Mouse (Mus musculus) forebrain, embryonic 16.5 days (tissue): ENCODE results near the gene Fundc1. TPM values are rescaled to one million over a fixed set of nuclear protein-coding genes. Genes with fewer than 3 reads are reported as not detected.
"Not testable (repeated sequence)": the region's sequence is repeated elsewhere in the genome, so short reads cannot be mapped to it uniquely, and the experiment has no call there.

Source experiments
- ATAC-seq: fragments of 200-750 bp; cut with Nextera tagmentation; 2 replicates; pipeline ENCODE4 v1.8.0; 2017; ENCODE audit warnings: mild to moderate bottlenecking, moderate library complexity
- H3K27ac ChIP-seq: fragments of 300-500 bp; sonication (generic); 2 replicates; pipeline ENCODE4 v1.5.1; 2014; ENCODE audit warnings: low read length, control low read depth
- H3K27me3 ChIP-seq: fragments of 300-500 bp; sonication (generic); replicated peaks from 2 replicates; pipeline ENCODE4 v1.6.1; 2014; ENCODE audit warnings: low read length; ENCODE audit not compliant: control insufficient read depth, insufficient read depth
- H3K36me3 ChIP-seq: fragments of 300-500 bp; sonication (generic); 2 replicates; pipeline ENCODE4 v1.6.1; 2014; ENCODE audit not compliant: control insufficient read depth, insufficient read depth
- H3K4me1 ChIP-seq: fragments of 300-500 bp; sonication (generic); replicated peaks from 2 replicates; pipeline ENCODE4 v1.6.1; 2014; ENCODE audit warnings: low read length; ENCODE audit not compliant: control insufficient read depth, insufficient read depth
- H3K4me2 ChIP-seq: fragments of 300-500 bp; sonication (generic); 2 replicates; pipeline ENCODE4 v1.6.1; 2014; ENCODE audit warnings: mild to moderate bottlenecking, low read length, control low read depth
- H3K4me3 ChIP-seq: fragments of 300-500 bp; sonication (generic); replicated peaks from 2 replicates; pipeline ENCODE4 v1.5.1; 2014; ENCODE audit warnings: mild to moderate bottlenecking, low read length, control low read depth
- H3K9ac ChIP-seq: fragments of 300-500 bp; sonication (generic); replicated peaks from 2 replicates; pipeline ENCODE4 v1.6.1; 2014; ENCODE audit warnings: low read depth, low read length, control low read depth
- H3K9me3 ChIP-seq: fragments of 300-500 bp; sonication (generic); 2 replicates; pipeline ENCODE4 v1.6.1; 2016; ENCODE audit warnings: low read length; ENCODE audit not compliant: control insufficient read depth
- WGBS: fragments of 180-500 bp; shearing (Covaris S2); extraction: QIAGEN DNeasy Blood & Tissue Kit; methylation state at CpG from one replicate; pipeline ENCODE4 v1.1.7; 2014; 5-methylcytosine and 5-hydroxymethylcytosine counted together
- polyA plus RNA-seq: library from polyadenylated mRNA; unstranded; fragments of >200 nt; fragmentation: Nextera tagmentation; extraction: Ambion mirVana; gene quantifications from 2 replicates; pipeline ENCODE4 v1.2.1, GENCODE M21; 2015

Fundc1 gene
- polyA plus RNA-seq, 1 experiment from 2014 or later = 60.5 TPM

DNA sequence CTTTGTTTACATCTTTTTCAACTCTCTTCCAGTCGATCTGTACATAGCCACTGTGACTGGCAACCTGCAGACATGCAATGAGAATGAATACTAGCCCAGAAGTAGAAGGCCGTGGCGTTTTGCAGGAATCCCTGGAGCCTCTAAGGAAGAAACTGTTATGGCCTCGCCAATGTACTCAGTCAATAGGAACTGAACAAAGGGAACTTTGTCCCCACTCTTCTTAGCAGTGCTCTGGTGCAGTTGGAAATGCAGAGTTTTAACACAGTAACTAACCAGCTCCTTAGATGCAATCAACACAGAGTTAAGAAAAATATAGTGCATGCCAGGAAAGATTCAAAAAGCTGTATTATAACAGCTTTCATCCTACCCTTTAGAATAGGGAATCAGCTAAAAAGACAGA is 13.4 kb downstream of the Fundc1 start:
- Histone ChIP-seq H3K4me1 (no peaks in the 10 kb centered on the region), H3K9ac (no peak overlapping the region), H3K36me3 (no peaks in the 10 kb centered on the region), H3K27ac (no peak overlapping the region), H3K4me2 (no peak overlapping the region), H3K4me3 (no peak overlapping the region), H3K27me3 (no peaks in the 10 kb centered on the region), H3K9me3 (no peaks in the 10 kb centered on the region)
- WGBS = 25% methylated on average over 4 of the region's 4 CpGs
- ATAC-seq = peak; percentile 36; the same call in 1 of the 2 replicates

DNA sequence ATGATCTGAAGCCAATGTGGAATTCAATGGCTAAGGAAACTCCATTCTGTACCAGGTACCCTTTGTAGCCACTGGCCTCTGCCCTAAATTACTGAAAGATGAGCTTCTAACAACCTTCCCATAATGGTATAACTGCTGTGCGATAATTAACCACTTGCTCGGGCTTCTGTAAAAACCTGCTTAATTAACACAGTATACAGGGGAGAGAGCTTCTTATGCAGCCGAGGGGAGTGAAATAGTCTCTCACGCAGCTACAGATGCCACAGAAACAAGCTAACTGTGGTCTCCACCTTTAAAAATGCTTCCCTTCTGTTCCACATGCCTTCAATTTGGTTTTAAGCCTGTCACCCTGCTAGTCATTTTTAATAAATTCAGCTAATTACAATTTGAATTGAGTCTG is 17.6 kb downstream of the Fundc1 start:
- no peaks in the 10 kb centered on the region for H3K4me1 ChIP-seq
- WGBS = 30% methylated on average over 4 of the region's 4 CpGs
- peak; percentile 63 for ATAC-seq
- no peak overlapping the region for H3K27ac ChIP-seq
- H3K9ac ChIP-seq = no peak overlapping the region
- H3K4me2 ChIP-seq = no peak overlapping the region
- H3K27me3 ChIP-seq = no peaks in the 10 kb centered on the region
- H3K4me3 ChIP-seq = no peak overlapping the region
- no peaks in the 10 kb centered on the region for H3K9me3 ChIP-seq
- H3K36me3 ChIP-seq = no peaks in the 10 kb centered on the region

DNA sequence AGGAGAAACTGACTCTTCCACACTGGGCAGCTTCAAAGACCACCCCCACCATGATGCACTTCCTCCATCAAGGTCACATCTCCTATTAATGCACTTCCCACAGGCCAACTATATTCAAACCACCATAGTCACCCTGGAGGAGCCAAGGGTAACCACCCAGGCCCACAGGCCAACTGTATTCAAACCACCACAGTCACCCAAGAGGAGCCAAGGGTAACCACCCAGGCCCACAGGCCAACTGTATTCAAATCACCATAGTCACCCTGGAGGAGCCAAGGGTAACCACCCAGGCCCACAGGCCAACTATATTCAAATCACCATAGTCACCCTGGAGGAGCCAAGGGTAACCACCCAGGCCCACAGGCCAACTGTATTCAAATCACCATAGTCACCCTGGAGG is 20.5 kb downstream of the Fundc1 start:
- H3K4me2 ChIP-seq, H3K27ac ChIP-seq, H3K9ac ChIP-seq, ATAC-seq, H3K36me3 ChIP-seq, H3K9me3 ChIP-seq, H3K4me3 ChIP-seq, H3K4me1 ChIP-seq, H3K27me3 ChIP-seq: not testable (repeated sequence)

DNA sequence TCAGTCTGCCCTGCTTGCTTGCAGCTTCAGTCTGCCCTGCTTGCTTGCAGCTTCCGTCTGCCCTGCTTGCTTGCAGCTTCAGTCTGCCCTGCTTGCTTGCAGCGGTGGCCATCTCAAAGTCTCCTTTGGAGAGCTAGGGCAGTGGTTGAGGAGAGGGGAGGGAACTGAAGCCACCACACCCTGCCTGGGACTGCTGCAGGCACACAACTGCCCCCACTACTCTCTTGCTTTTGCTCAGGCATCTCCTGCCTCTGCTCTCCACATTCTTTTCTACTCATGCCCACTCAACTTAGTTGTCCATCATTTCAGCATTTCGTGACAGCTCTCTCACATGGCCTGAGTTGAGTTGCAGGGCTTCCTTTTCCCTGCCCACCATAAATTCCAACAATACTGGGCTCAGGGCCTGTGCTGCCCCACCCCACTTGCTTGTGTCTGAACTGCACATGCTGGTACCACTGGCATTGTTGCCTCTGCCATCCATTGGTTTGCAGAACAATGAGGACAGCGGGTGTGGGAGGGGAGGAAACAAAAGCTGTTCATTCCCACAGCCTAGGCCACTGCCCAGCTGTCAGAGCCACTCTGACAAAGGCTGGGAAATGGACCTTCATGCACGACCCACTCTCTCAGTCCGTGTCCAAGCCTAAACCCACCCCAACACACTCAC is 24.9 kb downstream of the Fundc1 start:
- Histone ChIP-seq H3K4me3 (no peak overlapping the region), H3K9me3 (no peaks in the 10 kb centered on the region), H3K36me3 (no peaks in the 10 kb centered on the region), H3K9ac (no peak overlapping the region), H3K4me1 (peaks cover 6% of the 10 kb centered on the region; the same call in 1 of the 2 replicates), H3K27ac (no peak overlapping the region), H3K4me2 (no peak overlapping the region), H3K27me3 (no peaks in the 10 kb centered on the region)
- WGBS = 17% methylated on average over 6 of the region's 6 CpGs
- peak; percentile 49 for ATAC-seq

DNA sequence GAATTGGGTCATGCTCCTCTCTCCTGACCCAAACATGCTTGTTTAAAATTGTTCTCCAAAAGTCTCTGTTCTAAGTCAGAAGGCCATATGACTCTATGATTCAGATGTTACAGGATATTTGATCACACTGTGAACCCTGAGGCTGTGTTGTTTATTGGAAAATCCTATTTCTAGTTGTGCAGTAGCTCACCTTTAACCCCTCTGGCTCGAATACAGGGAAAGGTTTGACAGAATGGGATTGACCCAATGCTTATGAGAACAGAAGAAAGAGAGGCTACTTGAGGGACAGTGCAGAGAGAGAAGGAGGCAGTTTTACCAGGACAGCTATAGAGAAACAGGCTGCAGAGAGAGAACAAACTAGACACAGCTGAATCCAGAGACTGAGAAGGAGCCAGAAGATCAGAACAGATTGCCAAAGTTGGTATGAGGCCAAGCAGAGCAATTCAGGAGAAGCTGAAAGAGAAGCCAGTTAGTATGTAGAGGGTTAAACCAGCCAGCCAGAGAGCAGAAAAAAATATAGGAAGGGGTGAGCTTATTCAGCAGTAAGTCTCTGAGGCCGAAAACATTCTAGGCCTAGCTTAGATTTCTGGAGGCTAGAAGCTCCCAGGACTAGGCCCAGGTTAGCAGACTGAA is 27.1 kb downstream of the Fundc1 start:
- peak; percentile 77 for ATAC-seq

DNA sequence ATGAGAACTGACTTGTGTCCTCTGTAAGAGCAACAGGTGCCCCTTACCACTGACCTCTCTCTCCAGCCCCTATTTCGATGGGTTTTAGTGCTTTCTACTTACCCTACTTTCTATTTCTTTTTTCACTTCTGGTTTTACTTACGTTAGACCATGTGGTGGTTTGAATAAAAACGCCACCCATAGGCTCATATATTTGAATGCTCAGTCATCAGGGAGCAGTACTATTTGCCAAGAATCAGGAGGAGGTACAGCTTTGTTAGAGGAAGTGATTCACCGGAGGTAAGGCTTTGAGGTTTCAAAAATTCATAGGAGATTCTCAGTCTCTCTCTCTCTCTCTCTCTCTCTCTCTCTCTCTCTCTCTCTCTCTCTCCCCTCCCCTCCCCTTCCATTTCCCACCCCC is 34.4 kb downstream of the Fundc1 start:
- Histone ChIP-seq H3K27me3 (no peaks in the 10 kb centered on the region), H3K4me1 (no peaks in the 10 kb centered on the region), H3K4me3 (no peak overlapping the region), H3K27ac (no peak overlapping the region), H3K9me3 (no peaks in the 10 kb centered on the region), H3K4me2 (no peak overlapping the region), H3K9ac (no peak overlapping the region), H3K36me3 (no peaks in the 10 kb centered on the region)
- 82% methylated on average over 4 of the region's 4 CpGs for WGBS
- no peak for ATAC-seq

More for the DNA sequence above, 27.1 kb downstream of the Fundc1 start:
- WGBS = 31% methylated on average over 2 of the region's 2 CpGs
- H3K4me1 ChIP-seq = peaks cover 6% of the 10 kb centered on the region; the same call in 1 of the 2 replicates
- 0 out of 2 replicates have a peak overlapping the region, but pooled peaks have one; percentile 33 for H3K27ac ChIP-seq
- H3K36me3 ChIP-seq = no peaks in the 10 kb centered on the region
- no peak overlapping the region for H3K4me3 ChIP-seq
- no peak overlapping the region for H3K4me2 ChIP-seq
- H3K9ac ChIP-seq = no peak overlapping the region
- no peaks in the 10 kb centered on the region for H3K9me3 ChIP-seq
- H3K27me3 ChIP-seq = no peaks in the 10 kb centered on the region

DNA sequence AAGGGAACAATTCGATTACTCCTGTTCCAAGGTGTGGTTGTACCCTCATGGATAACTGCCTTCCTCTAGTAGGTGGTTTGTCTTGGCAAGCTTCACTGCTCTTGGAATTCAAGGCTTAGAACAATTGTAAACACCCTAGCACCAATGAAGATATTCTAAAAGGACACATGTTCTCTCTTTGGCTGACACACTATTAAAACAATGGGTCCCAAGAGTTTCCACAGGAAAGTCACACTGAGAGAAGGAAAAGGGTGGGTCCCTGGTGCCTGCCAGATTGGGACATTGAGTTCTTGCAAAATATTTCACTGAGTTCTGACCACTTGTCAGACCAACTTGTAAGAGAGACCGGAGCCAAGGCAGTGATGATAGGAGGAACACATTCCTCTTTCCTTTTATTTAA is 45.1 kb downstream of the Fundc1 start:
- Histone ChIP-seq H3K4me1 (no peaks in the 10 kb centered on the region), H3K9ac (no peak overlapping the region), H3K9me3 (no peaks in the 10 kb centered on the region), H3K4me2 (no peak overlapping the region), H3K27me3 (no peaks in the 10 kb centered on the region), H3K4me3 (no peak overlapping the region), H3K36me3 (no peaks in the 10 kb centered on the region), H3K27ac (no peak overlapping the region)
- no peak for ATAC-seq
- 84% methylated on average over 2 of the region's 2 CpGs for WGBS

DNA sequence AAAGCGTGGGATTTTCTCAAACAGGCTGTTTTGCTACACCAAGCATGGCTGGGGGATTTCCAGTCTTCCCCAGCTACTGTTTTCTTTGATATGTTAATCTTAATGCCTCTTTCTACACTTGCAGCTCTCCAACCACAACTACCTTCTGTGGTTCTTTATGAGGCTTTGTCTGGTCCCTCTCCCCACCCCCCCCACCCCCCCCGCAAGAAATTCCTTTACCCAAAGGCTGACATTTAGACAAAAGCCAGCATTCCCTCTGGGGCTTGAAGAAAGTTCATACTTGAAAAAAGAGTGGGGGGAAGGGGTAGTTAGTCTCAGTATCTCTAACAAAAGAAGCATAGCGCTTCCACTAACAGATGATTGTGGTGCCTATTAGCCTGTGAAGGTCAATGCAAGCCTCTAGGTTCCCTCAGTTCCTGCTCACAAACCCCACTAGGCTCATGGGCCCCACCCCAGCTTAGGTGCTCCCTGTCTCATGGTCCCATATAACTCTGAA is 50.9 kb downstream of the Fundc1 start:
- WGBS = 11% methylated on average over 3 of the region's 3 CpGs
- no peaks in the 10 kb centered on the region for H3K36me3 ChIP-seq
- no peaks in the 10 kb centered on the region for H3K9me3 ChIP-seq
- no peak overlapping the region for H3K27ac ChIP-seq
- ATAC-seq = 0 out of 2 replicates have a peak, but pooled peaks have one; percentile 28
- H3K9ac ChIP-seq = no peak overlapping the region
- H3K27me3 ChIP-seq = no peaks in the 10 kb centered on the region
- H3K4me3 ChIP-seq = no peak overlapping the region
- no peak overlapping the region for H3K4me2 ChIP-seq
- H3K4me1 ChIP-seq = no peaks in the 10 kb centered on the region

DNA sequence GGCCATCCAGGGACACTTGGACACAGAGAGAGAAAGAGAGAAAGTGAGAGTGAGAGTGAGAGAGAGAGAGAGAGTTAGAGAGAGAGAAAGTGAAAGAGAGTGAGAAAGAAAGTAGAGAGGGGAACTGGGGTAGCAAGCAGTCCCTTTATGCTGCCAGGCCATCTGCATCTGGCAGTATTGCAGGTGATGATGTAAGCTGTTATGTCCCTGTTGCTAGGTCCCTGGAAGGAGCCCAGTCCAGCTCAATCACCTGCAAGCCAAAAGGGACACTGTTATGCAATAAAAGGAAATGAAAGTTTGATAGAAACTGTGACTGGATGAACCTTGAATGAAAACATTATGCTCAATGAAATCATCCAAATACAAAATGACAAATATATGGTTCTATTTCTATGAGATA is 52.0 kb downstream of the Fundc1 start:
- Histone ChIP-seq H3K4me3 (no peak overlapping the region), H3K36me3 (no peaks in the 10 kb centered on the region), H3K9ac (no peak overlapping the region), H3K27ac (no peak overlapping the region), H3K9me3 (no peaks in the 10 kb centered on the region), H3K27me3 (no peaks in the 10 kb centered on the region), H3K4me2 (no peak overlapping the region), H3K4me1 (no peaks in the 10 kb centered on the region)
- ATAC-seq = no peak
